Mouse (Mus musculus) left cerebral cortex, postnatal 10 days (tissue): ENCODE measurements around the gene Ttll12. TPM values are rescaled to one million over a fixed set of nuclear protein-coding genes. Genes with fewer than 3 reads are reported as not detected.

Experiments used
- DNase-seq, 2 experiments: peaks; one replicate each; pipeline ENCODE4 v3.0.0; 2021 to 2022; ENCODE audit warnings: low spot score in 2 of 2, mixed read lengths in 1 of 2; ENCODE audit errors: extremely low spot score in 1 of 2
- intact Hi-C: fragments of 180-260 bp; cut with DNase I; formaldehyde crosslinking; loops from one replicate; pipeline ENCODE4 v1.15.1; 2025
- total RNA-seq, 2 experiments: library from RNA; stranded (reverse); gene quantifications; 2 replicates each; pipeline ENCODE4 v1.2.3; 2021

Gene Ttll12
- 10 to 100 TPM; 19.1 to 19.2 TPM for total RNA-seq

GRCm38 (mm10) chr15:83594513-83595363, at the start of gene Ttll12:
Gene Ttll12 (minus strand): TSS chr15:83595157.
- peak; percentile 93 to 97 for DNase-seq
- intact Hi-C loops: no loop called here

- no peak for DNase-seq
- intact Hi-C loops: no loop called here
Measured at GRCm38 (mm10) chr15:83642518-83642917, 47.6 kb upstream of the Ttll12 start.

DNA sequence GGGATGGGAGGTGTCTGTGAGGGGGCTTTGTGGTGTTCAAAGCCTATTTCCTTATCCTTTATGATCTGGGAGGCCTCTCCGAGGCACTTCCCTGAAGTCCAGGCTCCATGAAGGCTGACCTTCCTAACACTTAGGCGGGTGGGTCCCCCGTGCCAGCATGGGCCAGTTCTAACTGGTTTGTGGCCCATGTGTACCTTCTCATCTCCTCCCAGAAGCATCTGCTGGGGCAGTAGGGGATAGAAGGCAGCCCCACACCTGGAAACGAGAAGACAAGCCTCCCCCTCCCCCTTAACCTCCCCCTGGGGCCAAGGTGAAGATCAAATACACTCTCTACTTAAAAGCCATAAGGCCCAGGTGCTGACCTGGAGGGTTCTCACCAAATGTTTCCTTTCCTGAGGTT, 45.3 kb upstream of the Ttll12 start:
- no peak for DNase-seq
- intact Hi-C loops: no loop called here

DNA sequence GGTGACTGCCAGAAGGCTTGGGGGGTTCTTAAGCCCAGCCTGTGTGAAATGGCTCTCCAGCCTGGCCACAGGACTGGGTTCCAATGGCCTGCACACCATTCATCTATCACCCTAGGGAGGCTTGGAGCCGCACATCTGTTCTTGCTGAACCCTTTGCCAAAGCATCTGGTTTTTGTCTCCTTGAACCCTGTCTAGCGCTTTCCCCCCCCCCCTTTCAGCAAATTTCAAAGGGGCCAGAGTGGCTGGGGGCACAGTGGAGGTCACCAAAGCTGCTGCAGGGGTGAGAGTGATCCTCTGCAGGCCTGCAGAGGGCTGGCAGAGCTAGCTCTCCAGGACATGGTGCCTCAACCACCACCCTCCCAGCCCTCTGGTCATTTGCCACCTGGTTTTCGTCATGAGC, 44.2 kb upstream of the Ttll12 start:
- intact Hi-C loops: no loop called here
- DNase-seq: no peak

GRCm38 (mm10) chr15:83638196-83638899, 43.4 kb upstream of the Ttll12 start:
- intact Hi-C loops: no loop called here
- DNase-seq: no peak

DNA sequence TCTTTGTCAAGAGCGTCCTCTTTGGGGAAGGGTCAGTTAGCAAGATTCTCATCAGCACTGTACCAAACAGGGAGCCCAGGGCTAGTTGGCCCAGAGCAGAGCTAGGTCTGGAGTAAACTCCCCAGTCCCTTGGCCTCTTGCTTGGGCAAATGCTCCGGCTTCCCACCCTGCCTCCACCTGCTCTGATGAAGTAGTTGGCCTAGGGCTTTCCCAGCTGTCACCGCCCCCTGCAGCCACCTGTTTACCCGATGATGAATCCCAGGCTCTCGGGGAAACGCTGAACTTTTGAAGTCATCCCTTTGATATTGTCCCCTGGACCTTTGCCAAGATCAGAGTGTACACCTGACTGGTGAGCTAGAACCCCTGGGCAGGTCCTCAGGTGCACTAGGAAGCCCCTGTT, 41.8 kb upstream of the Ttll12 start:
- intact Hi-C loops: no loop called here
- DNase-seq: no peak

- intact Hi-C loops: loop anchor here (2.0 kb wide), 1 partner anchor 124 kb away; no protein-coding TSS in a partner anchor
- no peak for DNase-seq
Measured at GRCm38 (mm10) chr15:83635251-83635650, 40.3 kb upstream of the Ttll12 start.

DNA sequence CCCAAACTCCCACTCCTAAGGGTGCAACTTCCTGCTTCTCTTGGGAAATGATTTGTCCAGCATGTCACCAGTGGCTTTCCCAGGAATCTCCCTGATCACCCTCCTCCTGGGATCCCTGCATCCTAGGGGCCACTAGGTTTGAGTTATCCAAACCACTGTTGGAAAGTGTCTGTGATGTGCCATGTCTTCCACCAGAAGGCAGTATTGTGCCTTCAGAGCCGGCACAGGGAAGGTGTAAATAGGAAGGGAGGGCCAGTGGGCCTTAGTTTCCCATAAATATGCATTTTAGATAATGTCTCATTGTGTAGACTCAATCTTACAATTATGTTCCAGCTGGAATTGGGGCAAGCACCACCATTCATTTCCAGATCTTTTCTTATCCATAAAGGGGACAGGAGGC, 39.1 kb upstream of the Ttll12 start:
- intact Hi-C loops: loop anchor here (2.0 kb wide), 1 partner anchor 125 kb away; no protein-coding TSS in a partner anchor
- DNase-seq: peak in 1 of 2 experiments; percentile 10

- intact Hi-C loops: no loop called here
- DNase-seq: no peak
Measured at GRCm38 (mm10) chr15:83631071-83631470, 36.1 kb upstream of the Ttll12 start.

GRCm38 (mm10) chr15:83629716-83630115, 34.8 kb upstream of the Ttll12 start:
- intact Hi-C loops: no loop called here
- DNase-seq: no peak

GRCm38 (mm10) chr15:83626142-83626645, 31.2 kb upstream of the Ttll12 start:
- DNase-seq: no peak
- intact Hi-C loops: no loop called here

DNA sequence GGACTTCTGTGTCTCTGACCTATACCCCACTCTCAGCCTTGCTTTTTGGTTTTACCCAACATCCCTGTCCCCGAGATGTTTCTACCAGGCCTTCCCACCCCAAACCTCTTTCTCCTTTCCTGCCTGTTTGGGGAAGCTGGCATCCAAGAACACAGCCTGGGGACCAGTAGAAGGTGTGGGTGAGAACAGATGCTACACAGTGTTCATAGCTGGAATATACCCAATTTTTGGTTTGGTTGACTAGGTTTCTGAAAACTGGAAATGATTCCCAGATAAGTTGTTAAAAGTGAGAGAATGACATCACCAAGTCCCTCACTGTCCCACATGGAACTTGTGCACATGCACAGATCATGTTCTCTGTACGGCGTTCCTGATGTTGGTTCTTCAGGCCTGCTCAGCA, 20.3 kb upstream of the Ttll12 start:
- peak in 1 of 2 experiments; percentile 23 for DNase-seq
- intact Hi-C loops: no loop called here

DNA sequence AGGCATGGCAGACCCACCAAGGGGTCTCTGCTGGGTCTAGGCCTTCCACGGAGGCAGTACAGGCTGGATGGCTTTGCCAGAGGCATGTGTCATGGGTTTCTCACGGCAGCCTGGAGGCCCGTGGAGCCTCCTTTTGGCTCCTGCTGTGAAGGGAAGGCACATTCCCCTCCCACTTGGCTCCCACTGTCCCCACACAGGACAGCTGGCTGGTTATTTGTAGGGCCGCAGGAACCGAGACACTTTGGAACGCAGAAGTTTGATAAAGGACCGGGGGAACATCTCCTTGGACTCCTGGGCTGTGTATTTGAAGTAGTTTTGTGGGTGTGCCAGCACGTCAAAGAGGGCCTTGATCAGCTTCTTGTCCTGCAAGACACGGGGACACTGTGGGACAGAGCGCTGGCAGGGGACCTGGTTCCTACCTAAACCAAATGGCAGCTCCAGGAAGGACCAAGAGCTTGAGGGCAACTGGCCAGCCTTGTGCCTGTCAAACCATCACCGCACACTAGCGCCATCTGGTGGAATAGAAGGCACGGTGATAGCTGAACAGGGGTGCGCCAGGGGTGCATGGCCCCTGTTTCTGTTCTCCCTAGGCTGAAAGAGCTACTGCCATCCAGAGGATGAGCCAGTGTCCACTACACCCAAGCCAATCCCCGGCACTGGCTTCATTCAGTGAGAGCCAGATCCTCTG, 12.3 kb upstream of the Ttll12 start:
- intact Hi-C loops: no loop called here
- peak; percentile 26 to 81 for DNase-seq

- intact Hi-C loops: no loop called here
- DNase-seq: no peak
Measured at GRCm38 (mm10) chr15:83606700-83607099, 11.7 kb upstream of the Ttll12 start.

DNA sequence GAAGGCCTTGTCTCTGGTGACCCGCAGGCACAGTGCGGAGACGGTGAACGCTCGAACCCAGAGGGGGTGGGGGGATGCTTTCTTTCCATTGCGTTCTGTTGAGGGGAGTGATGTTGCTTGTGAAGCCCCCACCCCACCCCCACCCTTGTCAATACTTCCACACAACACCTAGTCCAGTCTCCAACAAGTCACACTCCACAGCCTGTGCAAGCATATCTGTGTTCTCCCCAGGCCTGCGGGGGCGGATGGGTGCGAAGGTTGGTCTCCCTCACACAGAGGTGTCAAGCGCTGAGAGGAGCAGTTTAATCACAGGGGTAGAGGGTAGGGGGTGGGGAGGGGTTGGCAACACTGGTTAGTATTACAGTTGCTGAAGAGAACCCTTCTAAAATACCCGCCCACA, 11.3 kb upstream of the Ttll12 start:
- no peak for DNase-seq
- intact Hi-C loops: no loop called here

GRCm38 (mm10) chr15:83603426-83603825, 8.5 kb upstream of the Ttll12 start:
- no peak for DNase-seq
- intact Hi-C loops: no loop called here

GRCm38 (mm10) chr15:83603046-83603396, 8.1 kb upstream of the Ttll12 start:
- intact Hi-C loops: no loop called here
- DNase-seq: no peak

DNA sequence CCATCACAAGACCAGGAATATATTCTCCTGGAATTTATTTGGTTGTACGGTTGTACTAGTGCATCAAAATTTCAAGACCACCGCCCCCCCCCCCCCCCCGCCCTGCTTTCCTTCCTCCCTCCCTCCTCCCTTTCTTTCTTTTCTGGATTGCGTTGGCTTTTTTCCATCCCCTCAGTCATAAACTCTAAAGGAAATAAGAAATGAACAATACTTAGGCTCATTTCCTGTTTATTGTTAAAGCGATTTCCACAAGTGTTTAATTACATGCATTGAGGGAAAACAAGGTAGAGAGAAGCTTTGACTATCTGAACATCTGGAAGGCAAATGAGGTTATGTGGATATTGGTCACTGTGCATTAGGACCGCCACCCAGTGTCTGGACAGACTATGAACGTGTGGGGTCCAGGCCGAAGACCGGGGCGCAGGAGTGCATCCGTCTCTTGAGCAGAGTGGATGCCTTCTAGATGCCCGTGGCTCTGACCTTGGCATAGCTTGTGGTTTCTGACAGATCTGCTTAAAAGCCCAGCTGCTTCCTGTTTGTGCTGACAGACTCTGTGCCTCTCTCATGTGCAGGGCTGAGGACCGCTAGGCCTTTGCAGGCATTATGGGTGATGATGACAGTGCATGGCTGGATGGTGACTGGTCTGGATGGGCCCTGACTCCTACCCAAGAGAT, 7.6 kb upstream of the Ttll12 start:
- intact Hi-C loops: no loop called here
- no peak for DNase-seq

- intact Hi-C loops: no loop called here
- DNase-seq: no peak
Measured at GRCm38 (mm10) chr15:83601185-83601584, 6.2 kb upstream of the Ttll12 start.
